Mouse (Mus musculus) thymus, adult 2 months (tissue): Measurements from ENCODE around the gene Nlrp3.

ENCODE experiments used
- CTCF ChIP-seq: fragments of 200-500 bp; IDR thresholded peaks from 2 replicates; pipeline ENCODE4 v1.5.1; 2012; ENCODE audit warnings: mild to moderate bottlenecking, control low read depth, low read length, moderate library complexity, borderline replicate concordance; ENCODE audit not compliant: control insufficient read depth, poor library complexity, insufficient read depth; ENCODE audit errors: extremely low read depth
- POLR2A ChIP-seq: fragments of 200-500 bp; IDR thresholded peaks from 2 replicates; pipeline ENCODE4 v1.6.1; 2012; ENCODE audit warnings: mild to moderate bottlenecking, low read length, control low read depth, moderate library complexity; ENCODE audit not compliant: control insufficient read depth, poor library complexity, insufficient read depth; ENCODE audit errors: extremely low read depth

GRCm38 (mm10) chr11:59530870-59531535 lies 10.4 kb upstream of the Nlrp3 start:
- TF ChIP-seq CTCF, result no peak
- no peak for TF ChIP-seq POLR2A
